Mouse (Mus musculus): ENCODE measurements around the gene Cyp4a31. TPM values are rescaled to one million over a fixed set of nuclear protein-coding genes. Genes with fewer than 3 reads are reported as not detected.
"Not testable (repeated sequence)": the region's sequence is repeated elsewhere in the genome, so short reads cannot be mapped to it uniquely, and the experiment has no call there.

Gene Cyp4a31
- polyA plus RNA-seq (2015; fragmentation: Nextera tagmentation; extraction: Ambion mirVana), result not detected in 2 replicates

GRCm38 (mm10) chr4:115563401-115563800, at the start of gene Cyp4a31:
Gene Cyp4a31, plus strand, starts transcription at chr4:115563649.
- H3K4me1 ChIP-seq (replicated peaks; ENCODE audit: control insufficient read depth, insufficient read depth, low read length), result no peaks in the 10 kb centered on the region
- ATAC-seq (ENCODE audit: low read depth), result no peak
- H3K4me2 ChIP-seq (ENCODE audit: low read depth, low read length), result no peak within 1 kb of the TSS
- H3K4me3 ChIP-seq (ENCODE audit: low read length), result no peak within 1 kb of the TSS
- H3K27ac ChIP-seq (ENCODE audit: low read length), result no peak within 1 kb of the TSS
- H3K9ac ChIP-seq (ENCODE audit: low read length), result no peak within 1 kb of the TSS
- no peaks in the 10 kb centered on the region for H3K36me3 ChIP-seq (ENCODE audit: control insufficient read depth, insufficient read depth, low read length)
- no peaks in the 10 kb centered on the region for H3K9me3 ChIP-seq (ENCODE audit: control insufficient read depth, low read length)
- no peaks in the 10 kb centered on the region for H3K27me3 ChIP-seq (ENCODE audit: control insufficient read depth, insufficient read depth, low read depth, low read length)
- 67% methylated on average over 3 of the region's 3 CpGs for WGBS

DNA sequence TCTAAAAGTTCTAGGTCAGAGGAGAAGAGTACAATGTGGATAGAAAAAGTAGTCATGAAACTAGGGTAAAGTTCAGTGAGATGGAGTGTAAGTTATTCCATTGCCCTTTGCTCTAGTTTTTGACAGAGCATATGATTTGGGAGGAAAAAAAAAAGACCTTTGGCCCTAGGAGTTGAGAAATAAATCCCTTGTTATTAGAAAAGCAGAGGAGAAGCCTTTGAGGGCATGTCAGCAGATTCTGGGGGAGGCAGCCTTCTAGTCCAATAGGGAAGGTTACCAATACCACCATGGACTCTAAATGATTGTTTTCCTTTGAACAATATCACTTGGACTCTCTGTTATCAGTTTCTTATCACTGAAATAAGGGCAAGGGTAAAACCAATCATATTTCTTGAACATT, 49.5 kb upstream of the Cyp4a31 start:
- not testable (repeated sequence) for H3K36me3 ChIP-seq (ENCODE audit: control insufficient read depth, insufficient read depth, low read length); H3K4me3 ChIP-seq (ENCODE audit: low read length); H3K4me2 ChIP-seq (ENCODE audit: low read depth, low read length); H3K27ac ChIP-seq (ENCODE audit: low read length); H3K9me3 ChIP-seq (ENCODE audit: control insufficient read depth, low read length); ATAC-seq (ENCODE audit: low read depth); H3K9ac ChIP-seq (ENCODE audit: low read length); H3K4me1 ChIP-seq (replicated peaks; ENCODE audit: control insufficient read depth, insufficient read depth, low read length); H3K27me3 ChIP-seq (ENCODE audit: control insufficient read depth, insufficient read depth, low read depth, low read length)

GRCm38 (mm10) chr4:115518000-115518399, 45.4 kb upstream of the Cyp4a31 start, which contains the start of gene Cyp4a10:
Gene Cyp4a10, plus strand, starts transcription at chr4:115518264.
- not testable (repeated sequence) for H3K4me1 ChIP-seq (replicated peaks; ENCODE audit: control insufficient read depth, insufficient read depth, low read length); H3K4me2 ChIP-seq (ENCODE audit: low read depth, low read length); H3K27me3 ChIP-seq (ENCODE audit: control insufficient read depth, insufficient read depth, low read depth, low read length); H3K9ac ChIP-seq (ENCODE audit: low read length); H3K9me3 ChIP-seq (ENCODE audit: control insufficient read depth, low read length); H3K27ac ChIP-seq (ENCODE audit: low read length); H3K36me3 ChIP-seq (ENCODE audit: control insufficient read depth, insufficient read depth, low read length); ATAC-seq (ENCODE audit: low read depth); H3K4me3 ChIP-seq (ENCODE audit: low read length)
- 87% methylated on average over 5 of the region's 5 CpGs for WGBS

DNA sequence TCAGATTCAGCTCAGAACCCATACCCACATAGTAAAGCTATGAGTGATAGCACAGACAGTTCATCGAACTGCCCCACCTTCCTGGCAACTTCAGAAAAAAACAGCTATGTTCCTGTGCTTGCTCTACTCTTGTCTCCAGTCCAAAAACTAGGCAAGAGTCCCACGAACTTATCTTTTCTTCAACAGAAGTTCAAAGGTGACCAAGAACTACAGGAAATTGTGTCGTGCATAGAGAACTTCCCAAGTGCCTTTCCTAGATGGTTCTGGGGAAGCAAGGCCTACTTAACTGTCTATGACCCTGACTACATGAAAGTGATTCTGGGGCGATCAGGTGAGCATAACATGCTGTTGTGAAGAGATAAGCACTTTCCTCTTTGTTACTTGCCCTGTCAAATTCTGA, 44.0 kb upstream of the Cyp4a31 start:
- Histone ChIP-seq H3K4me1 (replicated peaks; ENCODE audit: control insufficient read depth, insufficient read depth, low read length) (no peaks in the 10 kb centered on the region), H3K4me2 (ENCODE audit: low read depth, low read length) (no peak overlapping the region), H3K27me3 (ENCODE audit: control insufficient read depth, insufficient read depth, low read depth, low read length) (no peaks in the 10 kb centered on the region), H3K36me3 (ENCODE audit: control insufficient read depth, insufficient read depth, low read length) (no peaks in the 10 kb centered on the region), H3K9me3 (ENCODE audit: control insufficient read depth, low read length) (no peaks in the 10 kb centered on the region), H3K9ac (ENCODE audit: low read length) (no peak overlapping the region), H3K4me3 (ENCODE audit: low read length) (no peak overlapping the region), H3K27ac (ENCODE audit: low read length) (no peak overlapping the region)
- no peak for ATAC-seq (ENCODE audit: low read depth)
- WGBS, result 52% methylated on average over 4 of the region's 4 CpGs

GRCm38 (mm10) chr4:115521766-115522165, 41.7 kb upstream of the Cyp4a31 start:
- H3K9ac ChIP-seq (ENCODE audit: low read length), result no peak overlapping the region
- WGBS, result 90% methylated on average over 2 of the region's 2 CpGs
- no peaks in the 10 kb centered on the region for H3K4me1 ChIP-seq (replicated peaks; ENCODE audit: control insufficient read depth, insufficient read depth, low read length)
- no peak for ATAC-seq (ENCODE audit: low read depth)
- H3K36me3 ChIP-seq (ENCODE audit: control insufficient read depth, insufficient read depth, low read length), result no peaks in the 10 kb centered on the region
- no peak overlapping the region for H3K27ac ChIP-seq (ENCODE audit: low read length)
- H3K4me3 ChIP-seq (ENCODE audit: low read length), result no peak overlapping the region
- no peaks in the 10 kb centered on the region for H3K27me3 ChIP-seq (ENCODE audit: control insufficient read depth, insufficient read depth, low read depth, low read length)
- no peaks in the 10 kb centered on the region for H3K9me3 ChIP-seq (ENCODE audit: control insufficient read depth, low read length)
- H3K4me2 ChIP-seq (ENCODE audit: low read depth, low read length), result no peak overlapping the region

- Histone ChIP-seq H3K9me3 (ENCODE audit: control insufficient read depth, low read length) (no peaks in the 10 kb centered on the region), H3K27me3 (ENCODE audit: control insufficient read depth, insufficient read depth, low read depth, low read length) (no peaks in the 10 kb centered on the region), H3K27ac (ENCODE audit: low read length) (no peak overlapping the region), H3K9ac (ENCODE audit: low read length) (no peak overlapping the region), H3K4me2 (ENCODE audit: low read depth, low read length) (no peak overlapping the region), H3K4me3 (ENCODE audit: low read length) (no peak overlapping the region), H3K4me1 (replicated peaks; ENCODE audit: control insufficient read depth, insufficient read depth, low read length) (no peaks in the 10 kb centered on the region), H3K36me3 (ENCODE audit: control insufficient read depth, insufficient read depth, low read length) (no peaks in the 10 kb centered on the region)
- WGBS, result 32% methylated on average over 1 of the region's 1 CpGs
- ATAC-seq (ENCODE audit: low read depth), result no peak
Measured at GRCm38 (mm10) chr4:115545101-115545500, 18.3 kb upstream of the Cyp4a31 start.

GRCm38 (mm10) chr4:115546141-115546828, 17.2 kb upstream of the Cyp4a31 start:
- WGBS, result 40% methylated on average over 2 of the region's 2 CpGs
- Histone ChIP-seq H3K27ac (ENCODE audit: low read length) (no peak overlapping the region), H3K4me1 (replicated peaks; ENCODE audit: control insufficient read depth, insufficient read depth, low read length) (no peaks in the 10 kb centered on the region), H3K27me3 (ENCODE audit: control insufficient read depth, insufficient read depth, low read depth, low read length) (no peaks in the 10 kb centered on the region), H3K4me3 (ENCODE audit: low read length) (no peak overlapping the region), H3K4me2 (ENCODE audit: low read depth, low read length) (no peak overlapping the region), H3K9ac (ENCODE audit: low read length) (no peak overlapping the region), H3K9me3 (ENCODE audit: control insufficient read depth, low read length) (no peaks in the 10 kb centered on the region), H3K36me3 (ENCODE audit: control insufficient read depth, insufficient read depth, low read length) (no peaks in the 10 kb centered on the region)
- peak; percentile 66 for ATAC-seq (ENCODE audit: low read depth)

DNA sequence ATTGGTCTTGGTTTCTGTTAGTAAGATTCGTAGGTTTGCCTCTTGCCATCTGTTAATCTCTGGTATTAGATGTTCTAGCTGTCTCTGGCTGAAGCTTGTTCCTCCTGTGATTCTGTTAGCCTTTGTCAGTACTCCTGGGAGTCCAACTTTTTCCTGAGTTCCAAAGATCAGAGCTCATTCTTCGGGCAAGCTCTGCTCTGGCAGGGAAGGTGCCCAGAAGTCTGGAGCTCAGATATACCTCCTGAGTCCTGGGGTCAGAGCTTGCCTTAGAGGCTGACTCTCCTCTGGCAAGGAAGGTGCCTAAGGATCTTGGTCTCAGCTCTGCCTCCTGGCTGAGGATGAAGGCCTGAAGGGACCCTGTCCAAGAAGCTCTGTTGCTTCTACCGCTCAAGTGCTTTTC, 10.7 kb upstream of the Cyp4a31 start:
- no peak overlapping the region for H3K27ac ChIP-seq (ENCODE audit: low read length)
- no peak overlapping the region for H3K4me3 ChIP-seq (ENCODE audit: low read length)
- no peaks in the 10 kb centered on the region for H3K36me3 ChIP-seq (ENCODE audit: control insufficient read depth, insufficient read depth, low read length)
- no peak for ATAC-seq (ENCODE audit: low read depth)
- H3K9me3 ChIP-seq (ENCODE audit: control insufficient read depth, low read length), result no peaks in the 10 kb centered on the region
- 94% methylated on average over 3 of the region's 3 CpGs for WGBS
- H3K9ac ChIP-seq (ENCODE audit: low read length), result no peak overlapping the region
- H3K27me3 ChIP-seq (ENCODE audit: control insufficient read depth, insufficient read depth, low read depth, low read length), result no peaks in the 10 kb centered on the region
- H3K4me2 ChIP-seq (ENCODE audit: low read depth, low read length), result no peak overlapping the region
- H3K4me1 ChIP-seq (replicated peaks; ENCODE audit: control insufficient read depth, insufficient read depth, low read length), result no peaks in the 10 kb centered on the region

- Histone ChIP-seq H3K9ac (ENCODE audit: low read length) (no peak overlapping the region), H3K27ac (ENCODE audit: low read length) (no peak overlapping the region), H3K4me3 (ENCODE audit: low read length) (no peak overlapping the region), H3K4me2 (ENCODE audit: low read depth, low read length) (no peak overlapping the region), H3K4me1 (replicated peaks; ENCODE audit: control insufficient read depth, insufficient read depth, low read length) (no peaks in the 10 kb centered on the region), H3K9me3 (ENCODE audit: control insufficient read depth, low read length) (no peaks in the 10 kb centered on the region), H3K36me3 (ENCODE audit: control insufficient read depth, insufficient read depth, low read length) (no peaks in the 10 kb centered on the region), H3K27me3 (ENCODE audit: control insufficient read depth, insufficient read depth, low read depth, low read length) (no peaks in the 10 kb centered on the region)
- ATAC-seq (ENCODE audit: low read depth), result no peak
- WGBS, result 58% methylated on average over 2 of the region's 2 CpGs
Measured at GRCm38 (mm10) chr4:115555513-115555912, 7.9 kb upstream of the Cyp4a31 start.

Measured in lung, embryonic 16.5 days (tissue).